Mouse (Mus musculus): ENCODE measurements at regions not wholly inside any gene's neighbourhood (a gene's known extent, or its start where the extent isn't known, plus 50 kb on each side); places are given as distances from the start of the nearest gene placed in this dataset.

- TF ChIP-seq MYC (IDR thresholded peaks at IDR 0.05; ENCODE audit: low read depth, low read length) (no peak), MAFK (IDR thresholded peaks at IDR 0.05; ENCODE audit: insufficient replicate concordance, low read length) (no peak), CTCF (conservative IDR thresholded peaks at IDR 0.05 in 1 of 2, IDR thresholded peaks at IDR 0.05 in 1 of 2; ENCODE audit: low read depth in 2 of 2, low read length in 2 of 2) (no peak), POLR2A (IDR thresholded peaks at IDR 0.05; ENCODE audit: low read depth, low read length) (no peak), EP300 (IDR thresholded peaks at IDR 0.05; ENCODE audit: low read length) (no peak), ZMIZ1 (IDR thresholded peaks at IDR 0.05; ENCODE audit: low read depth, low read length) (no peak), GABPA (IDR thresholded peaks at IDR 0.05; ENCODE audit: insufficient replicate concordance, low read depth, low read length) (no peak), JUND (conservative IDR thresholded peaks at IDR 0.05; ENCODE audit: low read depth, low read length) (no peak), ETS1 (conservative IDR thresholded peaks at IDR 0.05; ENCODE audit: low read depth, low read length) (no peak), MAX (IDR thresholded peaks at IDR 0.05; ENCODE audit: low read length) (no peak), CHD1 (IDR thresholded peaks at IDR 0.05; ENCODE audit: low read depth, low read length) (no peak), SMC3 (IDR thresholded peaks at IDR 0.05; ENCODE audit: low read depth, low read length) (no peak), RCOR1 (conservative IDR thresholded peaks at IDR 0.05; ENCODE audit: low read depth, low read length) (no peak)
These were observed 289.4 kb upstream of the Rspo3 start for GRCm38 (mm10) chr10:29824939-29825658.
